Mouse (Mus musculus) urinary bladder, postnatal 4 days (tissue): Measurements from ENCODE around the gene Lamp2.
"Not testable (repeated sequence)": the region's sequence is repeated elsewhere in the genome, so short reads cannot be mapped to it uniquely, and the experiment has no call there.

Experiments
- DNase-seq, 2 experiments: peaks; one replicate each; pipeline ENCODE4 v3.0.0; 2021 to 2022; ENCODE audit warnings: low spot score in 2 of 2

Gene Lamp2

GRCm38 (mm10) chrX:38455890-38456634 lies at the start of gene Lamp2:
Lamp2 (minus strand) TSS chrX:38456454.
- peak; percentile 71 to 74 for DNase-seq

- DNase-seq = no peak
These were observed 48.6 kb upstream of the Lamp2 start for GRCm38 (mm10) chrX:38504846-38505245.

GRCm38 (mm10) chrX:38502182-38502581 lies 45.9 kb upstream of the Lamp2 start:
- DNase-seq = not testable (repeated sequence)

GRCm38 (mm10) chrX:38485464-38485863 lies 29.2 kb upstream of the Lamp2 start:
- DNase-seq = not testable (repeated sequence)

GRCm38 (mm10) chrX:38478583-38478982 lies 22.3 kb upstream of the Lamp2 start:
- DNase-seq = no peak

- peak; percentile 72 to 79 for DNase-seq
These were observed 17.5 kb upstream of the Lamp2 start for GRCm38 (mm10) chrX:38473537-38474299.

- no peak for DNase-seq
These were observed 16.9 kb upstream of the Lamp2 start for GRCm38 (mm10) chrX:38473164-38473536.

GRCm38 (mm10) chrX:38466236-38466635 lies 10.0 kb upstream of the Lamp2 start:
- no peak for DNase-seq

GRCm38 (mm10) chrX:38463160-38463559 lies 6.9 kb upstream of the Lamp2 start:
- no peak for DNase-seq

GRCm38 (mm10) chrX:38462101-38462500 lies 5.8 kb upstream of the Lamp2 start:
- no peak for DNase-seq

GRCm38 (mm10) chrX:38460887-38461286 lies 4.6 kb upstream of the Lamp2 start:
- DNase-seq = no peak

GRCm38 (mm10) chrX:38459076-38459475 lies 2.8 kb upstream of the Lamp2 start:
- no peak for DNase-seq

GRCm38 (mm10) chrX:38456635-38457006 lies 367 bp upstream of the Lamp2 start:
- no peak for DNase-seq

GRCm38 (mm10) chrX:38455474-38455873 lies 780 bp downstream of the Lamp2 start:
- DNase-seq = no peak

- DNase-seq = no peak
These were observed 1.4 kb downstream of the Lamp2 start for GRCm38 (mm10) chrX:38454900-38455299.

- DNase-seq = no peak
These were observed 2.3 kb downstream of the Lamp2 start for GRCm38 (mm10) chrX:38453924-38454323.

GRCm38 (mm10) chrX:38450476-38450875 lies 5.8 kb downstream of the Lamp2 start:
- no peak for DNase-seq

GRCm38 (mm10) chrX:38445705-38446104 lies 10.5 kb downstream of the Lamp2 start:
- DNase-seq = no peak

GRCm38 (mm10) chrX:38442425-38442824 lies 13.8 kb downstream of the Lamp2 start:
- no peak for DNase-seq

- DNase-seq = no peak
These were observed 16.6 kb downstream of the Lamp2 start for GRCm38 (mm10) chrX:38439629-38440028.

- peak; percentile 54 to 72 for DNase-seq
These were observed 18.0 kb downstream of the Lamp2 start for GRCm38 (mm10) chrX:38438147-38438791.

GRCm38 (mm10) chrX:38429455-38429854 lies 26.8 kb downstream of the Lamp2 start:
- DNase-seq = no peak
